Mouse (Mus musculus) frontal cortex, adult 2 months (tissue): ENCODE results near the gene Gxylt1. TPM values are rescaled to one million over a fixed set of nuclear protein-coding genes. Genes with fewer than 3 reads are reported as not detected.

Source experiments
- polyA plus RNA-seq: library from polyadenylated mRNA; depleted of rRNA; stranded (reverse); fragments of >200 nt; gene quantifications from 2 replicates; pipeline ENCODE4 v1.2.3, GENCODE M21; 2012; rRNA removed

The Gxylt1 gene
- polyA plus RNA-seq, 1 experiment, result 8.0 TPM

Other genes with a start within 250 kb of the Gxylt1 start
- 136 and 140 TPM in 2 replicates for gene Yaf2, start 61.8 kb upstream of the Gxylt1 start, polyA plus RNA-seq
- 158 and 167 TPM in 2 replicates for gene Zcrb1, start 123.2 kb upstream of the Gxylt1 start, polyA plus RNA-seq
- 25.9 and 26.5 TPM in 2 replicates for gene Pphln1, start 123.2 kb upstream of the Gxylt1 start, polyA plus RNA-seq